Mouse (Mus musculus) bone marrow, adult 2 months (tissue): ENCODE results near the gene Hist2h4. TPM values are rescaled to one million over a fixed set of nuclear protein-coding genes. Genes with fewer than 3 reads are reported as not detected.

Source experiments
- H3K27ac ChIP-seq: fragments of 200-500 bp; 2 replicates; pipeline ENCODE4 v1.5.1; 2012; ENCODE audit warnings: low read depth, mild to moderate bottlenecking, control low read depth, inconsistent platforms, low read length; ENCODE audit not compliant: control insufficient read depth, poor library complexity, insufficient read depth
- H3K4me1 ChIP-seq: fragments of 200-500 bp; 2 replicates; pipeline ENCODE4 v1.6.1; 2011; ENCODE audit warnings: low read length; ENCODE audit not compliant: control insufficient read depth, insufficient read depth
- H3K4me3 ChIP-seq: fragments of 200-500 bp; replicated peaks from 2 replicates; pipeline ENCODE3; 2011; ENCODE audit warnings: mild to moderate bottlenecking, low read depth, low read length, control low read depth; ENCODE audit not compliant: control insufficient read depth
- CTCF ChIP-seq: fragments of 200-500 bp; IDR thresholded peaks from 2 replicates; pipeline ENCODE4 v1.5.1; 2011; ENCODE audit warnings: low read length, control low read depth; ENCODE audit not compliant: control insufficient read depth, insufficient read depth
- POLR2A ChIP-seq: fragments of 200-500 bp; IDR thresholded peaks from 2 replicates; pipeline ENCODE4 v1.6.1; 2011; ENCODE audit warnings: low read depth, mild to moderate bottlenecking, control low read depth, low read length, borderline replicate concordance; ENCODE audit not compliant: control insufficient read depth
- WGBS: fragments of 180-500 bp; shearing (Covaris S2); methylation state at CpG from one replicate; pipeline ENCODE4 v1.1.7; 2018; 5-methylcytosine and 5-hydroxymethylcytosine counted together
- polyA plus RNA-seq: library from polyadenylated mRNA; stranded (reverse); fragments of >200 nt; gene quantifications from 2 replicates; pipeline ENCODE4 v1.2.4, GENCODE M21; 2011; ENCODE audit warnings: low replicate concordance; ENCODE audit not compliant: missing spikeins, insufficient read depth, insufficient read length

Gene Hist2h4
- polyA plus RNA-seq, 1 experiment: 31.8 TPM

DNA sequence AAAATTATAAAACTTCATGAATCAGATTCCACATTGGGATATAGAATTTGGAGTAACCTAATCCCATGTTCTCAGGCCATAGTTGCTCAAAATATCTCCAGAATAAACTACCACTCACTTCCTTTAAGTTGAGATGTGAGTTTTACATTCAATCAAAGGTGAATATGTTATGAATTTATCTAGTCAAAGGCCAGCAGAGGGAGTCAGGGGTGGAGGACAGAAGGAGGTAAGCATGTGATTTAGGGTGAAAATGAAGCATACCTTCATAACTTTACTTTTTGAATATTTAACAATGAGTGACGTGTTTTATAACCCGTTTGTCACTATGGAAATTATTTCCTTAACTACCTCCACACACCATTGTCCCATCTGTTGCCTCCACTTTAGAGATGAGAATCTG is 28.2 kb downstream of the Hist2h4 start:
- no peak overlapping the region for H3K27ac ChIP-seq
- 78% methylated on average over 2 of the region's 2 CpGs for WGBS
- H3K4me1 ChIP-seq: no peaks in the 10 kb centered on the region; the same call in 1 of the 2 replicates
- TF ChIP-seq CTCF (no peak), POLR2A (no peak)
- no peak overlapping the region for H3K4me3 ChIP-seq

DNA sequence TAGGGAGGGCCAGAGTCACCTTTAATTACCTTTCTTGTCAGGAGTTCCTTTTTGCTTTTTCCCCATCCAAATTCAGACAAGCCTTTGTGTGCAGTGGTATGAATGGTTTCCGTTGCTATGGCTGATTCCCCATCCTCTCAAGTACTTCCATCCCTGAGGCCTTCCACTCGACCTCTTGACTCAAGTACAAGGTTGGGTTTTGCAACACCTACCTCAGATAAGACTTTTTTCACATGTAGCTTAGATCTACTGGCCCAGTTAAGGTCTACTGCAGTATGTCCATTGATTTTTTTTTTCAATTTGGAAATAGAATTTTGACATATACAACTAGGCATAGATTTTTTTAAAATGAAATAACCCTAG is 31.4 kb downstream of the Hist2h4 start:
- TF ChIP-seq POLR2A: no peak
- TF ChIP-seq CTCF: no peak
- WGBS: 64% methylated on average over 2 of the region's 2 CpGs

DNA sequence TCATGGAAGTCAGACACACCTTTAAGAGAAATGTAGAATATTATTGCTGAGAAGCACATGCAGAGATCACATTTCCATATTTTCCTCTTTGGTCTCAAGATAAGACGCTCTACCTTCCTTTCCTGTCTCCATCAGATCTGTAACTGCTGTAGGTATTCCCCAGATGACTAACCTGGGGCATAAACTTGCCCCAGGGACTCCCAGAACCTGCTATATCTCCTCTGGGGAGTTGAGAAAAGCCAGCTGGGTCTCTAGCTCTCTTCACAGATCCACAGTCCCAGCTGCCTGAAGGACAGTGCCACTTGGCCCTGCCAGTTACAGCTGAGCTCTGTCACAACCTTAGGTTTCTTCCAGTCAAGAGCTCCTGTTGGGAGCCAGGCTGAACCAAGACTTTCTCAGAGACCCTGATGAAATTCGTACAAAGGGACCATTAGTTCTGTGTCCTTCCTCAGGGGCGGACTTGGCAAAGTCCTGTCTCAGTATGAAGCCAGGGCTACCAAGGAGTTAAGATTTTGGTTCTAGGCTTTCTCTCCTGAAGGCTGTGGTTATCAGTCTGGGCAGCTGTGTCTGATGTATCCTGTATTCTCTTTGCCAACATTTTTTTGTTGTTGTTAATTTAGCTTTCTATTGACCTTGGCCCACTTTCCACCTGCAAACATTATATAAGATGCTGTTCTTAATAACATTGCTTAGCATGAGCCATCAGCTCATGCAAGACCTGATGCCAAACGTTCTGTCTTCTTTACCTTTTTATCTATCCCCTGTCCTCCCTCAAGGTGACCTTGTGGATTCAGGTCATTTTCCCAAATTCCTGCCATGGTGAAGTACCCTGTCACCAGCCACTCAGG is 32.0 kb downstream of the Hist2h4 start:
- 70% methylated on average over 4 of the region's 4 CpGs for WGBS
- H3K4me1 ChIP-seq: peaks cover 2% of the 10 kb centered on the region; the same call in 1 of the 2 replicates
- no peak overlapping the region for H3K4me3 ChIP-seq
- no peak for TF ChIP-seq POLR2A
- no peak for TF ChIP-seq CTCF
- no peak overlapping the region for H3K27ac ChIP-seq

More for the DNA sequence above, 31.4 kb downstream of the Hist2h4 start:
- Histone ChIP-seq H3K4me3 (no peak overlapping the region), H3K4me1 (peaks cover under 1% of the 10 kb centered on the region; the same call in 1 of the 2 replicates), H3K27ac (no peak overlapping the region)

DNA sequence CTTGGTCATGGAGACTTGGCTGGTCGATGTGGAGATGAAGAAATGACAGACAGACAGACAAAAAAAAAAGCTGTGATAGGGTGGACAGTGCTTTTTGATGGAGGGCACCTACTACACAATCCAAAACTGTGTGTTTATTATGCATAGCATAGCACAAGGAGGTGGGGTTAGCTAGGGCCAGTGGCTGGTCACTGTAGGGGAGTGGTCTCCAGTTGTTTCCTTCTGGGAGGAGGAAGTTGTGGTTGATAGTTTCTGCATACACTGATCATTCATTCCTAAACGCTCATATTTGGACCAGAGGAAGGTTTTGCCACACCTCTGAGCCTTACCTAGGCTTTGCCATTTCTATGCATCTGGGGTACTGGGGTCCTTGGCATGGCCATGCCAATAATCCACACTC is 32.7 kb downstream of the Hist2h4 start:
- Histone ChIP-seq H3K27ac (no peak overlapping the region), H3K4me3 (no peak overlapping the region), H3K4me1 (peaks cover 3% of the 10 kb centered on the region)
- WGBS: 40% methylated on average over 2 of the region's 2 CpGs
- TF ChIP-seq POLR2A: no peak
- TF ChIP-seq CTCF: no peak

DNA sequence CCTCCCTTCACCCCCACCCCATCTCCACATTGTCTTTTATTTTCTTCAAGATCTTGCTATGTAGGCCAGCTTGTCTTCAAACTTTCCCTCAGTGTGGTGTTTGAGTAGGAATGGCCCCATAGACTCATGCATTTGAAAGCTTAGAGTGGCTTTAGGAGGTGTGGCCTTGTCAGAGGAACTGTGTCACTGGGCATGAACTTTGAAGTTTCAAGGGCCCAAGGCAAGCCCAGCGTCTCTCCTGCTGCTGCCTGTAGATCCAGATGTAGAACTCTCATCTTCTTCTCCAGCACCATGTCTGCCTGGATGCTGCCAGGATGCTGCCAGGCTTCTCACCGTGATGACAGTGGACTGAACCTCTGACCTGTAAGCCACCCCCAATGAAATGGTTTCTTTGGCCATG is 34.3 kb downstream of the Hist2h4 start:
- TF ChIP-seq CTCF (no peak), POLR2A (no peak)
- Histone ChIP-seq H3K4me1 (peaks cover 4% of the 10 kb centered on the region), H3K4me3 (no peak overlapping the region), H3K27ac (no peak overlapping the region)
- WGBS: 71% methylated on average over 2 of the region's 2 CpGs

DNA sequence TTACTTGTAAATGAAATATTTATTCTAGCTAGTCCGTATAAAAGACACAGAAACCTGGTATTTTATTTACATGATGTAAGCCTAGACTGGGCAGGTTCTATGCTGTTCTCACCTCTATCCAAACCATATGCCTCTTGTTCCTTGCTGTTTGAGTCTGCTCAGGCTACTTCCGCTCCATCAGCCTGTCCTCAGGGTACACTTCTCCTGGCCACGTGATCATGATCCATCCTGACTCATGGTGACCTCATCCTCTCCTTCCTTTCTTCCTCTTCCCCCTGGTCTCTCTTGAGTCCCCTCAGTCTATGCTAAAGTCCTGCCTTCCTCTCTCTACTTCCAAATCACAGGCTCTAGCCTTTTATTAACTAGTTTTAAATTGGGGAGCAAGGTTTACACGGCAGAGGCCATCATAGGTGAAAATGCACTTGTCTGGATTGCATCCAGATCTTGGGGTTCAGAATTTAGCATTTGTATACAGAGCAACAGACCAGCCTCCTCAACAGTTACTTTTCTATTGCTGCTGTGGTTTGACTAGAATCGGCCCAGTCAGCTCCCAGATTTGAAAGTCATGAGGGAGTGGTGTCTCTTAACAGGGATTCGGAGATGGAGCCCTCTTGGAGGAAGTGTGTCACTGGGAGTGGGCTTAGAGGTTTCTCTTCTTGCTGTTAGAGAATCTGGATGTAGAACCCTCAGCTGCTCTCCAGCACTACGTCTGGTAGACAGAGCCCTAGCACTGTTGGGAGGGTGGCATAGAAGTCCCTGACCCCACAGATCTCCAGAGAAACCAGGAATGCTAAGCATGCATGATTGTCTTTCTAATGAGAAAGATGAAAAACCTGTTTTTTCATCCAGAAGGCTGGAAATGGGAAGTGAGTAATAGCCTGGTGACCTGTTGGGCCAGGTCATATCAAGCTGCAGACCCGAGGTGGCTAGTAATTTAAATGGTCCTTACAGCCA is 36.1 kb downstream of the Hist2h4 start:
- no peak overlapping the region for H3K4me3 ChIP-seq
- H3K27ac ChIP-seq: no peak overlapping the region
- peaks cover 5% of the 10 kb centered on the region for H3K4me1 ChIP-seq
- WGBS: 56% methylated on average over 8 of the region's 8 CpGs
- TF ChIP-seq CTCF (no peak), POLR2A (no peak)

DNA sequence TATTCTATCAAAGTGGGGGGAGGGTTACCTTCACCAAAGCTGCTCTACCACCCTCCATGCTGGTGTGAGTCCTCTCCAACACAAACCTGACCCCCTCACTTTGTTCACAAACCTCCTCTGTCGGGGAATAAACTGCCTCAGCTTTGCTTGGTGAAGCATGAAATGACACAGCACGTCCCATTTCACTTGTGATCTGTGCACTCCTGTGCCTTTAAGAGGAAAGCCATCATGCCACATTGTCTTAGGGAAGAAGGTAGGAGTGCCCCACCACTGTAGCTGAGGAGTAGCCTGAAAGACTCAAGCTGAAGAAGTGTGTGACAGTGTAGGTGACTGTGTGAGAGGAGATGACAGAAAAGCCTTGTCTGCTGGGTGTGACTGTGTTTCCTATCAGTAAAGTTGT is 37.7 kb downstream of the Hist2h4 start:
- peaks cover 5% of the 10 kb centered on the region for H3K4me1 ChIP-seq
- H3K4me3 ChIP-seq: no peak overlapping the region
- H3K27ac ChIP-seq: no peak overlapping the region
- WGBS: 58% methylated on average over 2 of the region's 2 CpGs
- TF ChIP-seq POLR2A (no peak), CTCF (no peak)

DNA sequence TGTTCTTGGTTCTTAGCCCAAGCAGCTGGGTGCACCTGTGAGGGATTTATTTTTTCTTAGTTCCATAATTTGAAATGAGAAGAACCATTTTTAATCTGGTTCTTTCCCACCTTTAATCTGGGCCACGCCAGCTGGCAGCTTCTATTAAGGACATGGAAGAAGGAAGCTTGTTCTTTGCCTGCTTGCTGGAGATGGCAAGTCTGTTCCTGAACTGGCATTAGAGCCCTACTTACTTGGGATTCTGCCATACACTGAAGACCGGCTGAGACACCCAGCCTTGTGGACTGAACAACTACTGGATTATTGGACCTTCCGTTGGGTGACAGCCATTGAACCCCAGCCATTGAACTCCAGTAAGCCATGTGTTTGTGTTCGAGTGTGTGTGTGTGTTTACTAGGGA is 40.3 kb downstream of the Hist2h4 start:
- Histone ChIP-seq H3K4me1 (peaks cover 5% of the 10 kb centered on the region), H3K27ac (peak overlapping the region; percentile 29; the same call in 1 of the 2 replicates), H3K4me3 (peak overlapping the region; percentile 37)
- TF ChIP-seq CTCF: no peak
- TF ChIP-seq POLR2A: no peak
- 84% methylated on average over 4 of the region's 4 CpGs for WGBS
